Mouse (Mus musculus): ENCODE measurements around the gene Naaa. TPM values are rescaled to one million over a fixed set of nuclear protein-coding genes. Genes with fewer than 3 reads are reported as not detected.

Naaa gene
- total RNA-seq, 2 experiments from 2014 or later, result 5.1 to 10.1 TPM

DNA sequence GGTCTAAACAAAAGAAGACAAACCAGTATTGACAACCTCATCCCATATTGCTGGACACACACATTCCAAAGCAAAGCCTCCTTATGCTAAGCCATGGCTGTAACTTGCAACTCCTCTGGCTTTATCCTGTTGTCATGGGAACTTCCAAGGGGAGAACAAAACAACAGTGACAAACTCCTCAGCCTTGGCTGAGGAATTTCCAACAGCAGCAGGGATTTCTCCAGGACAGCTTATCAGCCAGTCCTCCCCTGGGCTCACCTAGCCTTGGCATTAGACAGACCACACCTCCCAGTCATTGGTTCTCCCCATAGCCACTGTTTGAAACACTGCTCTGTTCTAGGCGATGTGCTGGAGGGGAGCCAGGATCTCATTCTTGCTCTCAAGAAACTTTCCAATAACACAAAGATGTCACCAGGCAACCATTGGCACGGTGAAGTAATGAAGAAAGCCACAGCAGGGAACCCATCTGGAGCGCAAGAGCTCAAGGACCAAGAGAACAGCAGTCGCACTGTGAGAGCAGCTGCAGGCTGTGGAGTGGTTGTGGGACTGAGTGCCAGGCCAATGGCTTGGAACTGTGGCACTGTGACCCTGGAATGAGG is 14.1 kb downstream of the Naaa start:
- DNase-seq, result no peak

- DNase-seq, result no peak
Measured at GRCm38 (mm10) chr5:92262646-92263045, 15.3 kb downstream of the Naaa start.

DNA sequence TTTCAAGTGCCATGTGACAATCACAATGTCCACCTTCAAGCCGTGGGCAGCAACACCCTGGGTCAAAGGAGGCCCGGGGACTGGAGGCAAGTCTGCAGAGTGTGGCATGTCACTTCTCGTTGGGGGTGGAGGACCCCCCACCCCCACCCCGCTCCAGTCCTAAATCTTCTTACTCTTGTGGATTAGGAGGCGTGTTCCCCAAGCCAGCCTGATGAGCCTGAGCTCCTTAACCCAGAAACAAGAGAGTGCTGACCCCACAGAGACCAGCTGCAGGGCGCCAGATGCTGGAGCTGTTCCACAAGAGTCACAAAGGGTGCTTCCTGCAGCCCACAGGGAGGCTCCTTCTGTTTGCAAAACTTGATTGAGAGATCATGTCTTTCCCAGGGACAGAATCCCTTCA is 21.8 kb downstream of the Naaa start, which contains the start of gene Ppef2:
Gene Ppef2 (minus strand): TSS at position 61 of the 400 bp plus-strand sequence.
- DNase-seq, result no peak

DNA sequence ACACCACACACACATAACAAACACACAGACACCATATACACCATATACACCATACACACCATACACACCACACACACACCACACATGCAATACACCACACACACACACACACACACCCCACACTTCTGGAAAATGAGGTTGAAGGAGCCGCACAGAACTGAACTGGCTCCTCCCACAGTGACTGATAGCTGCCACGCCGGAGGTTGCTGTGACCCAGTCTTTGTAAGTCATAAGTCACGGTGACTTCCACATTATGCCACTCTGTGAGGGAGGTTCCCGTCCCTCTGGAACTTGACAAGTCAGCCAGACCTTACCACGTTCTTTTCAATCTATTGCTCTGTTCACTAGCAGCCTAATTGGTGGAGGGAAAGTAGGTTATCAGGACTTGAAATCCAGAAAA is 23.5 kb downstream of the Naaa start:
- no peak for DNase-seq

DNA sequence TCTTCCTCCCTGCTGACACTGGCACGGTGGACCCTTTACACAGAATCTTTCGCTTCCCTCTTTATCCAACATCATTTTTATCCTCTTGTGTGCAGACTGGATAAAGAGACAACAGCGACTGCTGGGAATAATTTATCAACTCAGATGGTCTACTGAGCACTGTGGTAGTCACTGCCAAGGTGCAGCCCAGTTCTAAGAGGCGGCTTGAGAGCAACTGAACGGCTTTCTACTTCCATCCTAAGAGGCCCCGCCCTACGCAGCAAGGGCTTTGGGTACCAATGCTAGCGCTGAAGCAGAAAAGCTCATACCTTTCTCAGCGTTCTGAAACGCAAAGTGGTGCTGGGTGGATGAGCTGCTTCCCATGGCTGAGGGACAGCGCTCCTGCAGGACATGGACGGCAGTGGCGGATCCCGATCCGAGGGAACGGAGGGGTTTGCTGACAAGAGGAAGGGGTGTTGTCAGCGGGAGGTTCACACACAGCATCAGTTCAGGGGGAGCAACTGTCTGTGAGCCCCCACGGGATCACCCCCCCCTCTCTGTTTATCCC is 25.1 kb downstream of the Naaa start:
- no peak for DNase-seq

DNA sequence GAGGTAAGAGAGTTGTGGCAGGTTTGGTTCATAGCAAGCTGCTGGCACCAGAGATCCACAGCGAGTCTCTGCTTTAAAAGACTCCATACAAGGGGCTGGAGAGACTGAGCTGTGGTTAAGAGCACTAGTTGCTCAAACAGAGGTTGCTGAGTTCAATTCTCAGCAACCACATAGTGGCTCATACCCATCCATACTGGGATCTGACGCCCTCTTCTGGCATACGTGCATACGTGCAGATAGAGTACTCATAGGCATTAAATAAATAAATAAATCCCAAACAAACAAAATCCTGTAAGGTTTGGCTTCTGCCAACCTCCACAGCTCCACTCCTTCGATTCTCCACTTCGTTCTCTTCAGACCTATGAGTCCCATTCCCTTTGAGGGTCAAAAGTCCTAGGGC is 25.9 kb downstream of the Naaa start:
- no peak for DNase-seq

DNA sequence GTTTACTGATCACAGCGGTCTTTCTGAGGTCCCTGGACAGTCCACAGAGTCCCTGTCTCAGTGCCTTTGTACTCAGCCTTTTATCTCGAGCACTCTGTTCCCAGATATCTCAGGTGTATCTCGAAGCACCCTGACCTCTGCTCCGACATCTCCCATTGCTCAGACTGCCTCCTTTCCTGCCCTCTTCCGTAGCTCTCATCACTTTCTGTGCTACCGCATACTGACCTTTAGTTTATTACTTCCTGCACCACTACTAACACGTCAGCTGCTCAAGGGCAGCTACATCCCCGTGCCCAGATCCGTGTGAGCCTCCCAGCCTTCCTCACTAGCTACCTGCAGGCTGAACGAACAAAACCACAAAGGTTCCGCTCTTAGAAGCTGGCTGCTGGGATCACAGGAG is 29.4 kb downstream of the Naaa start:
- no peak for DNase-seq

- DNase-seq, result no peak
Measured at GRCm38 (mm10) chr5:92245483-92245882, 32.5 kb downstream of the Naaa start.

DNA sequence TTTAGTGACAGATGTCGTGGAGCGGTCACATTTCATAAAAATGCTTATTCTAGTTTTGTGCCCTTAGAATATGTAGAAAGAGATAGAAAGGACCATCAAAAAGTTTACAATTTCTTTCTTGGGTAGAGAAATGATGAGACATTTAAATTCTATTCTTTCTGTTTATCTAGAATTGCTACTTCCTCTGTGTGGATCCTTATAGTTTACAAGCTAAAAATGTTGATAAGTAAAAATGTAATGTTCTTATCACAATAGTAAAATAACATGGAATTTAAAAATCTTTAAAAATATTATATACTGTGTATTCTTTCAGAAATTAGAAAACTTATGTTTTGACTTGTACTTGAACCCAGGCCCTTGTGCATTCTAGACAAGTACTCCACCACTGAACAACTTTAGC is 33.1 kb downstream of the Naaa start:
- DNase-seq, result no peak

- no peak for DNase-seq
Measured at GRCm38 (mm10) chr5:92240769-92241168, 37.2 kb downstream of the Naaa start.

DNA sequence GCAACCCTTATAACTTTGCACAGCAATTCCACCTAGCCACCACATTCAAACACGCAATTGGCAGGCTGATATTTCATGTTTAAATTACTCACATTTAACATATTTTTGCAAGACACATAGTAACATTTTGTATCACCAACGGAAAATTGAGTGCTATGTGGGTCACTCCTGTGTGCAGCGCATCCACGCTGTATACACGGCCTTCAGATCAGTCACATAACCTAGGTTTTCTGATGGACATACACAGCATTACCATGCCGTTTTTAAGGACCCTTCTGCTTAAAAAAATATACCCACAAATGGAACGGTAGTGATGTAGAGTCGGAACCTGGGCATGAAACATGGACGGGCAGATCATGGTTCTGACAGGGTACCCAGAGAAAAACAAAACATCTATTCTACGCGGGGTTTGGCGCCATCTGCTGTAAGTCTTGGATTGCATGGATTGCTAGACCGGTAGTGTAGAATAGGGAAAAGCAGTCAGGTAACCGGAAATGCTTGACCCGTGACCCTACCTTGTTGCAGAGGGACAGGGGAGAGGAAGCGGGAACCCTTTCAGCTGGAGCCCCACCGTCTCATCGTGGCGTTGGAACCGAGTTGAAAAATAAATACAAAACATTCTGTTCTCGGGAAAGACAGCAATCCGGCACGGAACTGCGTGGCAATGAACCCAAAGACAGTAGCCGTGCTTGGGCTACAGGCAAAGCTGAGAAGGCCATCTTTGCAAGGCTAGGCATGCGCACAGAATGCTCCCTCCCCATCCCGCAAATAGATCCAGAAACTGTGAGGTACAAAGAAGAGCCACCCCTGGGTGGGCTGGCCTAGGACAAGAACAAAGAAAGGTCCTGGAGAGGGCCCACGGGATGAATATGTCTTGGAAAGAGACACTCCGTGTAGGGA is 38.4 kb downstream of the Naaa start:
- peak; percentile 17 for DNase-seq

- no peak for DNase-seq
Measured at GRCm38 (mm10) chr5:92234939-92235557, 42.9 kb downstream of the Naaa start.

DNA sequence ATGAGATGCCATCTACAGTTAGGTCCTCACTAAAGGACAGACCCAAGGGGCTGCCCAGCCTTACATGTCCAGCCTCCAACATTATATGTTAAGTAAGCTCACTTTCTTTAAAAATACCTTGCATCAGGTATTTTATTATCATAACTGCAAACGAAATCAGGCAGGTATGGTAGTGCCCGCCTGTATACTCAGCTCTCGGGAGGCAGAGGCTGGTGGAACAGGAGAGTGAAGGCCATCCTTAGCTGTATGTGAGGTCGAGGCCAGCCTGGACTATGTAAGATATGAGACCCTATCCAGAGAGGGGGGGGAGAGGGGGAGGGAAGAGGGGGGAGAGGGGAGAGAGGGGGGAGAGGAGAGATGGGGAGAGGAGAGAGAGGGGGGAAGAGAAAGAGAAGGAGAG is 44.6 kb downstream of the Naaa start:
- DNase-seq, result no peak

GRCm38 (mm10) chr5:92231836-92232235 is 46.1 kb downstream of the Naaa start:
- no peak for DNase-seq

GRCm38 (mm10) chr5:92230306-92230705 is 47.7 kb downstream of the Naaa start:
- DNase-seq, result no peak

DNA sequence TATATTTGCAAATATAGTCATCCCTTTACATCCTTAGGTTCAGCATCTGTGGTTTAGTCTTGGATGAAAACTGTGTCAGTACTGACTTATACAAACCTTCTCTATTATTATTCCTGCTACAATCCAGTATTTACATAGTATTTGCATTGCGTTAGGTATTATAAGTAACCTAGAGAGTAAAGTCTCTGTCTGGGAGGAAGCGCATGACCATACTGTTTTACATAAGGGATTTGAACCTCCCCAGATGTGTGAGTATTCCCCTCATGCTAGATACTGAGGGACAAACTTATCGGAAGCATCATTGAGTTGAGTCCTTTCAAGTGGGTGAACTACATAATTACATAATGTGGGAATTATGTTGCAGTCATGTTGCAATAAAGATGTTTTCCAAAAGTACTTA is 48.5 kb downstream of the Naaa start:
- no peak for DNase-seq

DNA sequence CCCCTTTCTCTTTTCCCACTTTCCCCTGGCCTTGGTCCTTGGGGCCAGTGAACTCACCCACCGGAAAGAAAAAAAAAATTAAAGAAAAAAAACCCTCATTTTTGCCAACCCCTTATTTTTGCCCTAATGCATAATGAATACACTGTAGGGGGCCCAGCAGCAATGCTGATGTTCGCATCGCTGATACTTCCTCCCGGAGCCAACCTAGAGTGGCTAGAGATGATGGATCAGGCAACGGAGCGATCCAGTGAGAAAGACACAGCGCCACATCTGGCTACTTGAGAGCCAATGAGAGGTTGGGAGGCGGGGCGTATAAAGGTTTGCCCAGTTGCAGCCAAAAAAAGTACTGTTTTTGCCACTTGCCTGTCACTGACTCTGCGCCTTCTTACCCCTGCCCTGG is 49.2 kb downstream of the Naaa start:
- DNase-seq, result no peak

GRCm38 (mm10) chr5:92227782-92228181 is 50.2 kb downstream of the Naaa start:
- DNase-seq, result peak; percentile 16

DNA sequence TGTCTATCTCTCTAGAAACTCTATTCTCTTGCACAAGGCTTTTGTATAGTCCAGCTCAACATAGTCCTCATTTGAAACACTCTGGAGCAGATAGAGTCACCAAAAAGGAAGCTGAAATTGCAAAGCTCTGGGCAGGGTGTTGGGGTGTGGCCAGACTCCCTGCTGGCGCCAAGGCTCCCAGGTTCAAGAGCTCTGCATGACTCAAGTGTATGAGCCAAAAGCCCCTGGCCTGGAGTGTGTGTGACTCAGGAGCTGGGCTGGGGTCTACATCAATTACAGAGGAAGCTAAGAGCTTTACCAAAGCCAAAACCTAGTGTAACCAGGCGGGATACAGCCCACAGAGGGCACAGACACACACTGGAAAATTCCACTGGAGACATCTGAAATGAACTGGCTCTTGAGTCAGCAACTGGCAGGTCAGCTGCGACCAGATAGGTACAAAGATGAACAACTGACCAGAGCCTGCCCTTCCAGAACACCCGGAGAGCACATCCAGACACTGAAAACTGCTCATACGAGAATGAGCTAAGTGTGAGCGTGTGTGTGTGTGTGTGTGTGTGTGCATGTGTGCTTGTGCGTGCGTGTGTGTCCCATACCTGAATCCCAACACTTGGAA is 57.6 kb downstream of the Naaa start:
- no peak for DNase-seq

- no peak for DNase-seq
Measured at GRCm38 (mm10) chr5:92219826-92220225, 58.1 kb downstream of the Naaa start.

GRCm38 (mm10) chr5:92218915-92219793 is 58.8 kb downstream of the Naaa start:
- no peak for DNase-seq
